Mouse (Mus musculus) lung, embryonic 15.5 days (tissue): ENCODE measurements around the gene Dck. TPM values are rescaled to one million over a fixed set of nuclear protein-coding genes. Genes with fewer than 3 reads are reported as not detected.
"Not testable (repeated sequence)": the region's sequence is repeated elsewhere in the genome, so short reads cannot be mapped to it uniquely, and the experiment has no call there.

ENCODE experiments used
- ATAC-seq: fragments of 200-750 bp; cut with Nextera tagmentation; 2 replicates; pipeline ENCODE4 v1.8.0; 2017; ENCODE audit warnings: moderate number of reproducible peaks, borderline replicate concordance; ENCODE audit not compliant: low FRiP score, low TSS enrichment; ENCODE audit errors: extremely low read depth
- H3K27ac ChIP-seq: fragments of 300-500 bp; sonication (generic); 2 replicates; pipeline ENCODE4 v1.5.1; 2015; ENCODE audit warnings: moderate library complexity, mild to moderate bottlenecking, inconsistent platforms
- H3K27me3 ChIP-seq: fragments of 300-500 bp; sonication (generic); 2 replicates; pipeline ENCODE4 v1.6.1; 2015; ENCODE audit warnings: inconsistent platforms
- H3K36me3 ChIP-seq: fragments of 300-500 bp; sonication (generic); 2 replicates; pipeline ENCODE4 v1.6.1; 2015; ENCODE audit warnings: inconsistent platforms
- H3K4me1 ChIP-seq: fragments of 300-500 bp; sonication (generic); 2 replicates; pipeline ENCODE4 v1.6.1; 2015; ENCODE audit warnings: inconsistent platforms
- H3K4me2 ChIP-seq: fragments of 300-500 bp; sonication (generic); 2 replicates; pipeline ENCODE4 v1.6.1; 2015; ENCODE audit warnings: inconsistent platforms, mild to moderate bottlenecking, moderate library complexity
- H3K4me3 ChIP-seq: fragments of 300-500 bp; sonication (generic); 2 replicates; pipeline ENCODE4 v1.5.1; 2015; ENCODE audit warnings: mild to moderate bottlenecking, inconsistent platforms
- H3K9ac ChIP-seq: fragments of 300-500 bp; sonication (generic); 2 replicates; pipeline ENCODE4 v1.6.1; 2015; ENCODE audit warnings: inconsistent platforms
- H3K9me3 ChIP-seq: fragments of 300-500 bp; sonication (generic); 2 replicates; pipeline ENCODE4 v1.6.1; 2016; ENCODE audit warnings: inconsistent platforms
- WGBS: fragments of 180-500 bp; shearing (Covaris S2); methylation state at CpG from one replicate; pipeline ENCODE4 v1.1.7; 2015; 5-methylcytosine and 5-hydroxymethylcytosine counted together
- polyA plus RNA-seq: library from polyadenylated mRNA; unstranded; fragments of >200 nt; fragmentation: Nextera tagmentation; extraction: Ambion mirVana; gene quantifications from 2 replicates; pipeline ENCODE4 v1.2.1, GENCODE M21; 2015

The Dck gene
- 51.5 and 52.4 TPM in 2 replicates for polyA plus RNA-seq

DNA sequence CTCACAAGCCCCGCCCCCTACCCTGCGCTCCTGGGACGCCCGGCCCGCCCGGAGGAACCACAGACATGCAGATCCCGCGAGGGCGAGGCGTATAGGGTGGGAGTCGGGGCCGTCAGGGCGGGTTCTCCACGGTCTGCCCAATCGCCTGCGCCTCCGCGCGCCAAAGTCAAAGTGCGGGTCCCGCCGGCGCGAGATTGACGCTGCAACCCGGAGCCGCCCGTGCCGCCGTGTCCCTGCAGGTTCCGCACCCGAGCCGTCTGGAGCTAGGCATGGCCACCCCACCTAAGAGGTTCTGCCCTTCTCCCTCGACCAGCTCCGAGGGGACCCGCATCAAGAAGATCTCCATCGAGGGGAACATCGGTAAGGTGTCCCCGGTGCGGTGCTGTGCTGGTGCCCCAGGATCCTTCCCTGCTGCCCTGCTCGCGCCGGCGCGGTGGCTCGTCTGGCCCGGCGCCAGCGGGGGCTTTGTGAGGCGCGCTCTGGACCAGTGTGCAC lies at the start of gene Dck:
Gene Dck, plus strand, starts transcription at position 10 of the 495 bp plus-strand sequence.
- Histone ChIP-seq H3K36me3 (peaks cover 4% of the 10 kb centered on the region), H3K4me1 (peaks cover 15% of the 10 kb centered on the region; the same call in 1 of the 2 replicates), H3K4me2 (peak within 1 kb of the TSS; percentile 66), H3K27me3 (no peaks in the 10 kb centered on the region), H3K27ac (peak within 1 kb of the TSS; percentile 83), H3K9ac (peak within 1 kb of the TSS; percentile 66), H3K4me3 (peak within 1 kb of the TSS; percentile 57), H3K9me3 (no peaks in the 10 kb centered on the region)
- peak; percentile 100 for ATAC-seq
- under 1% methylated on average over 51 of the region's 51 CpGs for WGBS

DNA sequence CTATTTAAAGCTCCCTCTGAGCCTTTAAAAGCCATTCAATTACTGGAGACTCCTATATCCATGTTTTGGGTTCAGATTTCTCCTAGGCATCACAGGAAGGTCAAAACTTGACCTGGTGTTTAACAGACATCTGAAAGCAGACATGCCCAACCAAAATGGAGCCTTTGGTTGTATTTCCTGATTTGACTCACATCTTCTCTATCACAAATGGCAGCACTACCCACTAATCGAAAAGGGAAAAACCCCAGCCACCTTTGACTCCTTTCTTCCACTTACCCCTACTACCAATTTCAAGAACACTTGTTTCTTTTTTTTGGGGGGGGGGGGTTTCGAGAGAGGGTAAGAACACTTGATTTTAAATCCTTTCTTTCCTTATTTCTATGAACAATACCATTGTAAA lies 47.8 kb upstream of the Dck start:
- no peaks in the 10 kb centered on the region for H3K27me3 ChIP-seq
- no peaks in the 10 kb centered on the region for H3K36me3 ChIP-seq
- H3K4me2 ChIP-seq = no peak overlapping the region
- H3K4me3 ChIP-seq = no peak overlapping the region
- 78% methylated on average over 2 of the region's 2 CpGs for WGBS
- ATAC-seq = no peak
- no peak overlapping the region for H3K9ac ChIP-seq
- no peaks in the 10 kb centered on the region for H3K9me3 ChIP-seq
- H3K4me1 ChIP-seq = peaks cover 11% of the 10 kb centered on the region
- H3K27ac ChIP-seq = no peak overlapping the region

DNA sequence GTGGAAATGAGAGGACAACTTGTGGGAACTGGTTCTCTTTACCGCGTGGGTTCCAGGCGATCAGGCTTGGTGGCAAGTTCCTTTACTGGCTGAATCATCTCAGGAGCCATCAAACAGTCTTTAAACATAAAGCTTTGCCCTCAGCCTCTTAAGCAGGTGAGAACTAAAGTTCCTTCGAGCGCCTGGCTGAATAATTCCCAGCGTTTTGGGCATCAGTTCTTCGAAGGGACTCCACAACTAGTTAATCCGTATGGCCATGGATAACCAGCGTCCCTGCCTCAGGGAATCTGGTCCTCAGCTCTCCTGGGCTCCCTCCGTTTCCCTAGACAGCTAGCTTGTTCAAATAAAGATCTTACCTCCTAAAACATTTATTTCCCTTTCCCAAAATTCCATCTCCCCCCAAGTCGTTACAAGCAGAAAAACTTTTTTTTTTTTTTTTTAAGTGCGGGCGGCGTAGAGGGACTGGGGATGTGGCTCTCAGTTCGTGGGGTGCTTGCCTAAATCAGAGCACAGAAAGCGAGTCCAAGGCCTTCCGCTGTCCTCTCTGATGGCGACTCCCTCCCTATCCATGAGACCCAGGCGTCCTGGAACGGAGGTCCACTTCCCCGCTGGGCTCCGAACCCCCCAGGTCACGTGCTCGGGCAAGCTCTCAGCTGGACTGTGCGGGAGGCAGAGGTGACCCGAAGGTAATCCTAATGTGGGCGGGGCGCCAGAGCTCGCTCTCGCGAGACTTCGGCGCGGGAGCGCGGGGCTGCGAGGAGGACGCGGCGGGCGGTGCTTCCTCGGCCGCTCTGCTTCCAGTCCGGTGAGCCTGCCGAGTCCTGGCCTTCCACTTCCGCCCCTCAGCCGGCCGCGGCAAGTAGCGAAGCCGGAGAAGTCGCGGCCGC lies 44.4 kb upstream of the Dck start, which contains the start of gene Mob1b:
Gene Mob1b, plus strand, starts transcription at position 740 of the 887 bp plus-strand sequence.
- under 1% methylated on average over 43 of the region's 54 CpGs for WGBS
- no peaks in the 10 kb centered on the region for H3K36me3 ChIP-seq
- peak within 1 kb of the TSS; percentile 95 for H3K4me2 ChIP-seq
- peaks cover 29% of the 10 kb centered on the region for H3K4me1 ChIP-seq
- no peaks in the 10 kb centered on the region for H3K27me3 ChIP-seq
- peak within 1 kb of the TSS; percentile 96 for H3K27ac ChIP-seq
- peak; percentile 96 for ATAC-seq
- peak within 1 kb of the TSS; percentile 98 for H3K9ac ChIP-seq
- H3K9me3 ChIP-seq = no peaks in the 10 kb centered on the region
- H3K4me3 ChIP-seq = peak within 1 kb of the TSS; percentile 99

DNA sequence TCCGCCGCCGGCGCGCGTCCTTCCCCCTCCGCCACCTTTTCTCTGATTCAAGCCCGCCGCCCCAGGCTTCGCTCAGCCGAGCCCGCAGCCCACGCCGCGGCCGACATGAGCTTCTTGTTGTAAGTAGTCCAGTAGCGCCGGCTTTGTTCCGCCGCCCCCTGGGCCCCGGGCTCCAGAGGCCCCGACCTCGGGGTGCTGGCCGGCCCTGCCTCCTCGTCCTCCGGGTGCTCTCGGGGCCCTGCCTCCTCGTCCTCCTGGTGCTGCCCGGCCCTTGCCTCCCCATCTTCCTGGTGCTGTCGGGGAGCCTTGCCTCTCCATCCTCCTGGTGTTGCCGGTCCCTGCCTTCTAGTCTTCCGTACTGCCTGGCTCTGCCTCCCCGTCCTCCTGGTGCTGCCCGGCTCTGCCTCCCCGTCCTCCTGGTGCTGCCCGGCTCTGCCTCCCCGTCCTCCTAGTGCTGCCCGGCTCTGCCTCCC lies 43.8 kb upstream of the Dck start:
- Histone ChIP-seq H3K4me1 (peaks cover 29% of the 10 kb centered on the region), H3K9ac (peak overlapping the region; percentile 98), H3K4me3 (peak overlapping the region; percentile 99), H3K36me3 (no peaks in the 10 kb centered on the region), H3K27ac (peak overlapping the region; percentile 96), H3K27me3 (no peaks in the 10 kb centered on the region), H3K4me2 (peak overlapping the region; percentile 95), H3K9me3 (no peaks in the 10 kb centered on the region)
- under 1% methylated on average over 38 of the region's 38 CpGs for WGBS
- peak; percentile 58 for ATAC-seq

DNA sequence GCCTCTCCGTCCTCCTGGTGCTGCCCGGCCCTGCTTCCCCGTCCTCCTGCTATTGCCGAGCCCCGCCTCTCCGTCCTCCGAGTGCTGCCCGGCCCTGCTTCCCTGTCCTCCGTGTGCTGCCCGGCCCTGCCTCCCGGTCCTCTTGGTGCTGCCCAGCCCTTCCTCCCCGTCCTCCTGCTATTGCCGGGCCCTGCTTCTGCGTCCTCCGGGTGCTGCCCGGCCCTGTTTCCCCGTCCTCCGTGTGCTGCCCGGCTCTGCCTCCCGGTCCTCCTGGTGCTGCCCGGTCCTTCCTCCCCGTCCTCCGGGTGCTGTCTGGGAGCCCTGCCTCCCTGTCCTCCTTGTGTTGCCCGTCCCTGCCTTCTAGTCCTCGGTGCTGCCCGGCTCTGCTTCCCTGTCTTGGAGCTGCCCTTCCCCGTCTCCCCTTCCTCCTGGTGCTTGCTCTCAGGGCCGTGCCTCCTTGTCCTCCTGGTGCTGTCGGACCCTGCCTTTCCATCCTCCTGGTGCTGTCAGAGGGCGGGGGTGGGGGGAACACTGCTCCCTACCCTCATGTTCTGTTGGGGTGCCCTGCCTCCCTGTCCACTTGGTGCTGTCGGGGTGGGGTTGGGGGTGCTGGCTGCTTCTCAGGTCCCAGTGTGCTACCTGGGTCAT lies 43.1 kb upstream of the Dck start:
- no peaks in the 10 kb centered on the region for H3K27me3 ChIP-seq
- peak overlapping the region; percentile 98 for H3K9ac ChIP-seq
- H3K27ac ChIP-seq = peak overlapping the region; percentile 96
- H3K9me3 ChIP-seq = no peaks in the 10 kb centered on the region
- H3K36me3 ChIP-seq = no peaks in the 10 kb centered on the region
- peaks cover 29% of the 10 kb centered on the region for H3K4me1 ChIP-seq
- ATAC-seq = peak; percentile 39
- peak overlapping the region; percentile 99 for H3K4me3 ChIP-seq
- WGBS = 1% methylated on average over 31 of the region's 31 CpGs
- H3K4me2 ChIP-seq = peak overlapping the region; percentile 95

DNA sequence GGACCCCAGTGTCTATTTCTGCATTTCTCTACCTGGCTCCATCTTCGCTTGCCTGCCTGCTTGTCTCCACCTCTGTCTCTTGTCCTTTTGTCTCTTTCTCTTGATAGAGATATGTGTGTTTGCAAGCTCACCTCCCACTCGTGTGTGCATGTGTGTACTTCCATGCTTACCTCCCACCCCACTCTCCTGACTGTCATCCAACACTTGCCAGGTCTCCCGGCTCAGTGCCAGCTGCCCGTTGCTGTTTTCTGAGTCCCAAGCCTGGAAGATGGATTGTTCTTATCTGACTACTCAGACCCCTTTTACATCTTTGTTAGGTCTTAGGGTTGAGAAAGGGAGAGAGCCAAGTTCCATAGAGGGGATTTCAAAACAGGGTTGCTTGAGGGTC lies 42.6 kb upstream of the Dck start:
- Histone ChIP-seq H3K4me1 (peaks cover 29% of the 10 kb centered on the region), H3K4me3 (peak overlapping the region; percentile 99), H3K36me3 (no peaks in the 10 kb centered on the region), H3K4me2 (peak overlapping the region; percentile 95), H3K9me3 (no peaks in the 10 kb centered on the region), H3K27ac (no peak overlapping the region), H3K27me3 (no peaks in the 10 kb centered on the region), H3K9ac (peak overlapping the region; percentile 98)
- WGBS = 12% methylated on average over 4 of the region's 4 CpGs
- no peak for ATAC-seq

DNA sequence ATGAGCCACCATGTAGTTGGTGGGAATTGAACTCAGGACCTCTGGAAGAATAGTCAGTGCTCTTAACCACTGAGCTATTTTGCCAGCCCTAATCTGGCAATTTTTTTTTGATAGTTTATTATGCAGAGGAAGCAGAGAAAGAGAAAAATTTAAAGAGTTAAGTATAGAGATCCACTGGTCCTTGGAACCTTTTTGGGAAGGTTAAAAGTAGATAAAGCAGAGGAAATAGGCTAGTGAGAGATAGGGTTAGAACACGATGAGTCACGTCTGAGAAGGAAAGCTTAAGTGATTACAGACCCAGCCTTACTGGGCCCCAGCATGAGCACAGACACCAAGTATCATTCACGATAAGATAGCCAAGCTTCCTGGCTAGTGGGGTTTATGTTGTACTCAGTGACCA lies 40.8 kb upstream of the Dck start:
- no peak overlapping the region; the same call in 1 of the 2 replicates for H3K27ac ChIP-seq
- H3K4me2 ChIP-seq = no peak overlapping the region
- WGBS = 50% methylated on average over 3 of the region's 3 CpGs

DNA sequence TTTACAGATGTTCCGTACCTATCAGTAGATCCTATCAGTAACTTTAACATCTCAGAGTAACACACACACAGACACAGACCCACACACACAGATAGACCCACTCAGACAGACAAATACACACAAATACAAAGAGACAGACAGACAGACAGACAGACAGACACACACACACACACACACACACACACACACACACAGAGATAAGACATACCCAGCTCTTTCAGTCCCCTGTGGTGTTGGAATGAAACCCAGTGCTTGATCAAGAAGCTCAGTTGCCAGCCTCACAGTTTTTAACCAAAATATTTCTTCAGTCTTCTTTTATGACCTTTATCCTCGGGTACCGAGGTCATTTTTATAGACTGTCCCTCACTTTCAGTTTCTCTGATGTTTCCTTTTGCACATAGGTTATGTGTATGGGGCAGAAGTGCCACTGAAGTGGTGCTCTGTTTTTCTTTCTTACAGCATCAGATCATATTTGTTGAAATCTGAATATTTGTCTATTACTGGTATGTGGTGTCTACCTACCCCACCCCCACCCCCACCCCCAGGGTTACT lies 37.1 kb upstream of the Dck start:
- H3K9me3 ChIP-seq = no peaks in the 10 kb centered on the region
- no peak overlapping the region for H3K27ac ChIP-seq
- H3K27me3 ChIP-seq = no peaks in the 10 kb centered on the region
- peaks cover 13% of the 10 kb centered on the region for H3K4me1 ChIP-seq
- WGBS = 72% methylated on average over 3 of the region's 3 CpGs
- ATAC-seq = no peak
- no peaks in the 10 kb centered on the region for H3K36me3 ChIP-seq
- H3K4me2 ChIP-seq = no peak overlapping the region
- H3K9ac ChIP-seq = no peak overlapping the region
- H3K4me3 ChIP-seq = no peak overlapping the region

More for the DNA sequence above, 40.8 kb upstream of the Dck start:
- no peak for ATAC-seq
- H3K9me3 ChIP-seq = no peaks in the 10 kb centered on the region
- H3K27me3 ChIP-seq = no peaks in the 10 kb centered on the region
- peaks cover 29% of the 10 kb centered on the region for H3K4me1 ChIP-seq
- H3K4me3 ChIP-seq = no peak overlapping the region
- H3K9ac ChIP-seq = no peak overlapping the region
- no peaks in the 10 kb centered on the region for H3K36me3 ChIP-seq

DNA sequence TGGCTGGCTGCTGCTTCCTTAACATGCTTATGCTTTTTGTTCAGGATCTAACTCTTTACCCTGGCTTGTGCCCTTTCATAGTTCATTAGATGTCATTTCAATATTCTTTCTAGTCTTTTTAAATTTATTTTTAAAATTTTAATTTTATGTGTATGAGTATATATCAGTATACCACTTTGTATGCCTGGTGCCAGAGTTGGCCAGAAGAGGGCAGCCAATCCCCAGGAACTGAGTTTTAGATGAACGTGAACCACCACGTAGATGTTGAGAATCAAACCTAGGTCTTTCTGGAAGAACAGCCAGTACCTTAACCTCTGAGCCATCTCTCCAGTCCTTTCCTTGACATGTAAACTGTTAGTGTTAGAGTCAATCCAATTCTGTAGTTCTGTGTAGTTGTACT lies 30.0 kb upstream of the Dck start:
- H3K4me2 ChIP-seq = no peak overlapping the region
- H3K27me3 ChIP-seq = no peaks in the 10 kb centered on the region
- H3K4me1 ChIP-seq = no peaks in the 10 kb centered on the region
- H3K36me3 ChIP-seq = 0 out of 2 replicates have a peak, but pooled peaks cover 2% of the 10 kb centered on the region
- 94% methylated on average over 2 of the region's 2 CpGs for WGBS
- no peak overlapping the region for H3K4me3 ChIP-seq
- no peaks in the 10 kb centered on the region for H3K9me3 ChIP-seq
- no peak overlapping the region for H3K27ac ChIP-seq
- no peak for ATAC-seq
- H3K9ac ChIP-seq = no peak overlapping the region

DNA sequence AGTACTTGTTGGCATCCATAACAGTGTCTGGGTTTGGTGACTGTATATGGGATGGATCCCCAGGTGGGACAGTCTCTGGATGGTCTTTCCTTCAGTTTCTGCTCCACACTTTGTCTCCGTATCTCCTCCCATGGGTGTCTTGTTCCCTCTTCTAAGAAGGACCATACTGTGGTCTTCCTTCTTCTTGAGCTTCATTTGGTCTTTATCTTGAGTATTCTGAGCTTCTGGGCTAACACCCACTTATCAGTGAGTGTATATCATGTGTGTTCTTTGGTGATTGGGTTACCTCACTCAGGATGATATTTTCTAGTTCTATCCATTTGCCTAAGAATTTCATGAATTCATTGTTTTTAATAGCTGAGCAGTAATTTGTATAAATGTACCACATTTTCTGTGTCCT lies 23.7 kb upstream of the Dck start:
- H3K4me1 ChIP-seq, ATAC-seq, H3K4me2 ChIP-seq, H3K27ac ChIP-seq, H3K27me3 ChIP-seq, H3K4me3 ChIP-seq, H3K9me3 ChIP-seq, H3K9ac ChIP-seq: not testable (repeated sequence)
- peaks cover 11% of the 10 kb centered on the region for H3K36me3 ChIP-seq
- WGBS = 100% methylated on average over 1 of the region's 1 CpGs

DNA sequence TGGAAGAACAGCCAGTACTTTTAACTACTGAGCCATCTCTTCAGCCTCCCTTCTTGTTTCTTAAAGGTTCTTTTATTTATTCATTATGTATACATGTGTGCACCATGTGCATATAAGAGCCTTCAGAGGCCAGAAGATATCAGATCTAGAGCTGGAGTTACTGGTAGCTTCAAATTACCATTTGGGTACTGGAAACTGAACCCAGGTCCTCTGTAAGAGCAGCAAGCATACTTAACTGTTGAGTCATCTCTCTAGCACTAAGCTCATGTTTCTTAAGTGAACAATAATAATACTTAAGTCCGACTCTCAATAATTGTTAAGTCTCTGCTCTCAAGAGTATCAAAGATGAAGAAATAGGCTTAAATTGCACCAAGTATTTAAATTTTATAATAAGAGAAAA lies 17.0 kb upstream of the Dck start:
- Histone ChIP-seq H3K4me1 (no peaks in the 10 kb centered on the region), H3K9ac (no peak overlapping the region), H3K4me2 (no peak overlapping the region), H3K36me3 (peaks cover 11% of the 10 kb centered on the region), H3K4me3 (no peak overlapping the region), H3K27ac (no peak overlapping the region), H3K27me3 (no peaks in the 10 kb centered on the region), H3K9me3 (no peaks in the 10 kb centered on the region)
- 55% methylated on average over 1 of the region's 1 CpGs for WGBS
- ATAC-seq = no peak
